ENCODE assay signal across 8 mouse cellular contexts in the genomic region with DNA sequence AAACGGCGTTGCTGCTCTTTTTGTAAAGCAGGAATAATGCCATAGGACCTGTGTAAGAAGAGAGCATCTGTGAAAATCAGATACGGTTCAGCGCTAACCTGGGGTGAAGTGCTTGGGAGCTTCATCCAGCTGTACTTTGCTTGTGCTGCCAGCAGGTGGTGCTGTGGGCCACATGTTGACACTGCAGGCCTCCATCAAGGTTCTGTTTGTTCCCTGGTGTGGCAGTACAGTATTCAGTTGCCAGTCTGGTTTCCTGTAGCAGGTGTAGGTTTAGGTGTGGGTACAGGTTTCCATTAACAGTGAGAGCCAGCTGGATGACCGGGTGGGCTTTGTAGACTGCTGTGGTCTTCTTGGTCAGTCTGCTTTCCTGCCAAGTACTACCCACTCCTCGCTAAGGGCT. TPM values are rescaled to one million over a fixed set of nuclear protein-coding genes. Genes with fewer than 3 reads are reported as not detected.
DNase-seq lines count a peak whose midpoint lies in the region; ATAC-seq and TF ChIP-seq lines count a peak whose summit lies in the region.

No protein-coding gene starts in this region.

- no peak for TF ChIP-seq POLR2A in limb, embryonic 14.5 days (IDR thresholded peaks at IDR 0.05; ENCODE audit: borderline replicate concordance, extremely low read depth, insufficient read depth, insufficient read length)

- DNase-seq in 3134 (ENCODE audit: extremely low read depth, insufficient read length, low spot score) = peak; percentile 49
- peak; percentile 87 for DNase-seq in adrenal gland, postnatal 10 days
- peak; percentile 76 for DNase-seq in embryonic facial prominence, embryonic 11.5 days (ENCODE audit: low spot score)
- peak; percentile 71 for DNase-seq in heart, adult 8-10 months (ENCODE audit: low spot score)
- peak; percentile 40 for DNase-seq in limb, embryonic 14.5 days (ENCODE audit: low spot score)
- peak; percentile 72 for DNase-seq in midbrain, postnatal 0 days (ENCODE audit: low spot score)
- DNase-seq in spleen, postnatal 4 days (ENCODE audit: low spot score in 2 of 2) = peak; percentile 70 to 90

- H3K27ac ChIP-seq in embryonic facial prominence, embryonic 11.5 days (replicated peaks; ENCODE audit: low read depth, low read length) = no peak overlapping the region
- H3K27ac ChIP-seq in kidney, embryonic 14.5 days (ENCODE audit: low read depth, low read length) = no peak overlapping the region
- H3K27ac ChIP-seq in limb, embryonic 14.5 days (replicated peaks; ENCODE audit: low read depth, low read length) = no peak overlapping the region
- H3K27ac ChIP-seq in midbrain, postnatal 0 days (ENCODE audit: low read depth, low read length) = no peak overlapping the region

- no peak overlapping the region for H3K4me3 ChIP-seq in embryonic facial prominence, embryonic 11.5 days (ENCODE audit: low read depth, low read length)
- no peak overlapping the region for H3K4me3 ChIP-seq in kidney, embryonic 14.5 days (ENCODE audit: low read length)
- no peak overlapping the region for H3K4me3 ChIP-seq in limb, embryonic 14.5 days (replicated peaks; ENCODE audit: low read length)
- no peak overlapping the region for H3K4me3 ChIP-seq in midbrain, postnatal 0 days (ENCODE audit: low read depth, low read length)

- ATAC-seq in embryonic facial prominence, embryonic 11.5 days (replicated peaks; ENCODE audit: insufficient number of reproducible peaks, low FRiP score, low TSS enrichment, low read depth) = peak; percentile 72
- ATAC-seq in kidney, embryonic 14.5 days (ENCODE audit: low FRiP score, low TSS enrichment) = peak; percentile 62; the same call in 1 of the 2 replicates
- ATAC-seq in limb, embryonic 14.5 days (ENCODE audit: low FRiP score, low read depth) = 0 out of 2 replicates have a peak, but pooled peaks have one; percentile 58
- peak; percentile 66 for ATAC-seq in midbrain, postnatal 0 days (ENCODE audit: low FRiP score)

- H3K9me3 ChIP-seq in embryonic facial prominence, embryonic 11.5 days (replicated peaks; ENCODE audit: control insufficient read depth, low read length) = no peaks in the 10 kb centered on the region
- no peaks in the 10 kb centered on the region for H3K9me3 ChIP-seq in kidney, embryonic 14.5 days (ENCODE audit: control insufficient read depth, low read length)
- H3K9me3 ChIP-seq in limb, embryonic 14.5 days (ENCODE audit: control insufficient read depth, low read length) = no peaks in the 10 kb centered on the region
- no peaks in the 10 kb centered on the region for H3K9me3 ChIP-seq in midbrain, postnatal 0 days (ENCODE audit: low read length)

- WGBS in embryonic facial prominence, embryonic 11.5 days = 38% methylated on average over 6 of the region's 6 CpGs
- 47% methylated on average over 6 of the region's 6 CpGs for WGBS in kidney, embryonic 14.5 days
- 37% methylated on average over 6 of the region's 6 CpGs for WGBS in limb, embryonic 14.5 days
- 43% methylated on average over 6 of the region's 6 CpGs for WGBS in midbrain, postnatal 0 days

- H3K9ac ChIP-seq in embryonic facial prominence, embryonic 11.5 days (replicated peaks; ENCODE audit: low read length) = no peak overlapping the region
- H3K9ac ChIP-seq in kidney, embryonic 14.5 days (ENCODE audit: low read depth, low read length) = no peak overlapping the region
- H3K9ac ChIP-seq in limb, embryonic 14.5 days (ENCODE audit: low read depth, low read length, severe bottlenecking) = no peak overlapping the region
- H3K9ac ChIP-seq in midbrain, postnatal 0 days (replicated peaks; ENCODE audit: low read length, poor library complexity, severe bottlenecking) = no peak overlapping the region

- H3K36me3 ChIP-seq in embryonic facial prominence, embryonic 11.5 days (replicated peaks; ENCODE audit: control insufficient read depth, insufficient read depth, low read depth, low read length) = no peaks in the 10 kb centered on the region; the same call in 1 of the 2 replicates
- H3K36me3 ChIP-seq in kidney, embryonic 14.5 days (ENCODE audit: control insufficient read depth, insufficient read depth, low read length) = peaks cover 22% of the 10 kb centered on the region
- H3K36me3 ChIP-seq in limb, embryonic 14.5 days (ENCODE audit: control insufficient read depth, insufficient read depth, low read length) = peaks cover 35% of the 10 kb centered on the region
- H3K36me3 ChIP-seq in midbrain, postnatal 0 days (ENCODE audit: insufficient read depth, low read length) = no peaks in the 10 kb centered on the region

- H3K4me1 ChIP-seq in embryonic facial prominence, embryonic 11.5 days (ENCODE audit: control insufficient read depth, insufficient read depth, low read length) = no peaks in the 10 kb centered on the region
- H3K4me1 ChIP-seq in kidney, embryonic 14.5 days (ENCODE audit: control insufficient read depth, insufficient read depth, low read length) = no peaks in the 10 kb centered on the region; the same call in 1 of the 2 replicates
- no peaks in the 10 kb centered on the region for H3K4me1 ChIP-seq in limb, embryonic 14.5 days (ENCODE audit: control insufficient read depth, insufficient read depth, low read length)
- no peaks in the 10 kb centered on the region for H3K4me1 ChIP-seq in midbrain, postnatal 0 days (ENCODE audit: insufficient read depth, low read length)

- H3K4me2 ChIP-seq in embryonic facial prominence, embryonic 11.5 days (ENCODE audit: low read depth, low read length) = no peak overlapping the region
- no peak overlapping the region for H3K4me2 ChIP-seq in kidney, embryonic 14.5 days (replicated peaks; ENCODE audit: low read depth, low read length)
- H3K4me2 ChIP-seq in limb, embryonic 14.5 days (replicated peaks; ENCODE audit: low read depth, low read length, severe bottlenecking) = no peak overlapping the region
- no peak overlapping the region for H3K4me2 ChIP-seq in midbrain, postnatal 0 days (ENCODE audit: low read depth, low read length, poor library complexity, severe bottlenecking)

- peak; percentile 93 for TF ChIP-seq CTCF in midbrain, postnatal 0 days (IDR thresholded peaks at IDR 0.05)

- no peaks in the 10 kb centered on the region for H3K27me3 ChIP-seq in embryonic facial prominence, embryonic 11.5 days (ENCODE audit: control insufficient read depth, insufficient read depth, low read length)
- H3K27me3 ChIP-seq in kidney, embryonic 14.5 days (ENCODE audit: control insufficient read depth, insufficient read depth, low read length) = no peaks in the 10 kb centered on the region
- H3K27me3 ChIP-seq in limb, embryonic 14.5 days (ENCODE audit: control insufficient read depth, insufficient read depth, low read length) = no peaks in the 10 kb centered on the region
- no peaks in the 10 kb centered on the region for H3K27me3 ChIP-seq in midbrain, postnatal 0 days (ENCODE audit: insufficient read depth, low read length)

RNA-seq across cellular contexts. Expression of a gene that starts 8.5 kb away (rescaled TPM):
- 10 to 100 TPM; 28.0 to 31.0 TPM for total RNA-seq in adrenal gland, postnatal 10 days (2021)
- polyA plus RNA-seq in embryonic facial prominence, embryonic 11.5 days (2014; fragmentation: Nextera tagmentation; extraction: Ambion mirVana) = 134 and 143 TPM in 2 replicates
- total RNA-seq in heart, adult 8-10 months (2022) = 10 to 100 TPM; 19.9 to 23.2 (median 22.0) TPM
- polyA plus RNA-seq in kidney, embryonic 14.5 days (2014; fragmentation: Nextera tagmentation; extraction: Ambion mirVana) = 63.9 and 91.2 TPM in 2 replicates
- 33.5 and 36.4 TPM in 2 replicates for polyA plus RNA-seq in limb, embryonic 14.5 days (2012; rRNA removed)
- 74.1 and 79.1 TPM in 2 replicates for polyA plus RNA-seq in limb, embryonic 14.5 days (2014; fragmentation: Nextera tagmentation; extraction: Ambion mirVana)
- total RNA-seq in midbrain, postnatal 0 days (2014; rRNA removed) = 7.6 and 8.6 TPM in 2 replicates
- polyA plus RNA-seq in midbrain, postnatal 0 days (2015; fragmentation: Nextera tagmentation; extraction: Ambion mirVana) = 15.1 and 16.3 TPM in 2 replicates
